Mouse (Mus musculus) C2C12 (cell line): ENCODE results near the gene Nt5c3. TPM values are rescaled to one million over a fixed set of nuclear protein-coding genes. Genes with fewer than 3 reads are reported as not detected.

Experiments used
- H3K27me3 ChIP-seq: one replicate; pipeline ENCODE4 v1.6.1; 2011; ENCODE audit not compliant: control insufficient read depth, insufficient read depth, insufficient read length
- H3K36me3 ChIP-seq: one replicate; pipeline ENCODE4 v1.6.1; 2011; ENCODE audit not compliant: control insufficient read depth, insufficient read depth
- H3K4me3 ChIP-seq: one replicate; pipeline ENCODE4 v1.5.1; 2011; ENCODE audit warnings: mild to moderate bottlenecking, control low read depth; ENCODE audit not compliant: poor library complexity, insufficient read depth, severe bottlenecking
- H3K79me2 ChIP-seq: one replicate; pipeline ENCODE4 v1.6.1; 2011; ENCODE audit not compliant: control insufficient read depth, insufficient read depth
- H3K79me3 ChIP-seq: one replicate; pipeline ENCODE4 v1.6.1; 2011; ENCODE audit warnings: low read depth, control low read depth
- H3ac ChIP-seq: one replicate; pipeline ENCODE3; 2011; ENCODE audit warnings: low read depth; ENCODE audit not compliant: control insufficient read depth, insufficient read length
- CEBPB ChIP-seq: IDR thresholded peaks from one replicate; pipeline ENCODE4 v1.6.1; 2011; ENCODE audit warnings: low read depth, mild to moderate bottlenecking, control low read depth, moderate library complexity
- CTCF ChIP-seq: IDR thresholded peaks from one replicate; pipeline ENCODE4 v1.5.1; 2011; ENCODE audit not compliant: control insufficient read depth, insufficient read depth, insufficient read length
- FOSL1 ChIP-seq: IDR thresholded peaks from one replicate; pipeline ENCODE4 v1.8.0; 2011; ENCODE audit warnings: mild to moderate bottlenecking, low read length; ENCODE audit not compliant: poor library complexity, insufficient read depth, severe bottlenecking
- MAX ChIP-seq: IDR thresholded peaks from one replicate; pipeline ENCODE4 v1.6.1; 2011; ENCODE audit warnings: mild to moderate bottlenecking, control low read depth
- MYOD1 ChIP-seq: IDR thresholded peaks from one replicate; pipeline ENCODE4 v1.6.1; 2011; ENCODE audit warnings: low read depth; ENCODE audit not compliant: control insufficient read depth, insufficient read length
- MYOG ChIP-seq: IDR thresholded peaks from one replicate; pipeline ENCODE4 v1.6.1; 2011; ENCODE audit not compliant: control insufficient read depth, insufficient read length; ENCODE audit errors: extremely low read depth
- USF1 ChIP-seq: IDR thresholded peaks from one replicate; pipeline ENCODE4 v1.6.1; 2011; ENCODE audit warnings: low read depth, mild to moderate bottlenecking, control low read depth, moderate library complexity
- polyA plus RNA-seq: library from polyadenylated mRNA; unstranded; fragments of >200 nt; fragmentation: generic; extraction: Trizol; gene quantifications from one replicate; pipeline ENCODE4 v1.2.1, GENCODE M21; 2012; ENCODE audit warnings: missing spikeins

Nt5c3 gene
- polyA plus RNA-seq, 1 experiment: 11.8 TPM

GRCm38 (mm10) chr6:56916279-56916678 lies 7.5 kb downstream of the Nt5c3 start:
- Histone ChIP-seq H3K4me3 (no peak overlapping the region), H3K79me3 (peaks cover 42% of the 10 kb centered on the region), H3K27me3 (no peaks in the 10 kb centered on the region), H3ac (no peak overlapping the region), H3K36me3 (no peaks in the 10 kb centered on the region), H3K79me2 (peaks cover 64% of the 10 kb centered on the region)
- TF ChIP-seq MYOG (no peak), CTCF (no peak), FOSL1 (no peak), USF1 (no peak)

DNA sequence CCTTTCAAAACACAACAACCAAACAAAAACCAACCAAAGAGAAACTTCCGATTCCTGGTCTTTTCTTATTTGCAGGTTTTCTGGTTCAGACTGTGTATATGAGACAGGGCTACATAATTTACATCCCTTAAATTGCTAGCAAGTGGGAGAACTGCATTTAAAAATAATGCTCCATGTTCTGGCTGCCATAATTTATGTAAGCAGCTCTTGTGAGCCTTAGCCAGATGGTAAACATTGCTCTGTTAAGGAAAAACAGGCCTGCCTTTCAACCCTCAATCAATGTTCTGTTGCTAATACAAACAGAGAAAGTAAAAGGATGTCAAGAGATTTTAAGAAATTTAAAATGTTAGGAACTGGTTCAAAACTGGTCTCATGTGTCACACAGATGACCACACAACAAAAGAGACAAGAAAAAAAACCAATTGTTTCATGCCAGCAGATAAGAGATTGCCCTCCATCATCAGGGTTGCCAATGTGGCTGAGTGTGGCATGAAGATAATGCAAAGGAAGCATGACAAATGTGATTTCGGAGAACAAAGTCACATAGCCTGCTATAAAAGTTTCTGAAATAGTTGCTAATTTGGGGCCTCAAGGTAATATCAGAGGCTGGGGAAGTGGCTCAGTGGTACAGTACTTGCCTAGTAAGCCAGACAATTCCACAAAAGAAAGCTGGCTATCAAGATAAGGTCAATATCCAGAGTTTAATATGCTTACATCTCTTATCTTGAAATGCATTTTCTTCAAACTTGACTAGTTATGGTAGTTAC lies 10.5 kb downstream of the Nt5c3 start:
- Histone ChIP-seq H3ac (no peak overlapping the region), H3K36me3 (no peaks in the 10 kb centered on the region), H3K27me3 (no peaks in the 10 kb centered on the region), H3K79me2 (peaks cover 50% of the 10 kb centered on the region), H3K4me3 (no peak overlapping the region), H3K79me3 (peaks cover 27% of the 10 kb centered on the region)
- TF ChIP-seq MAX (no peak), USF1 (no peak), CTCF (no peak)

GRCm38 (mm10) chr6:56910910-56911309 lies 12.8 kb downstream of the Nt5c3 start:
- Histone ChIP-seq H3K79me3 (peaks cover 15% of the 10 kb centered on the region), H3K79me2 (peaks cover 34% of the 10 kb centered on the region), H3K4me3 (no peak overlapping the region), H3K27me3 (no peaks in the 10 kb centered on the region), H3ac (no peak overlapping the region), H3K36me3 (no peaks in the 10 kb centered on the region)
- TF ChIP-seq CTCF (no peak), CEBPB (no peak), FOSL1 (no peak)

DNA sequence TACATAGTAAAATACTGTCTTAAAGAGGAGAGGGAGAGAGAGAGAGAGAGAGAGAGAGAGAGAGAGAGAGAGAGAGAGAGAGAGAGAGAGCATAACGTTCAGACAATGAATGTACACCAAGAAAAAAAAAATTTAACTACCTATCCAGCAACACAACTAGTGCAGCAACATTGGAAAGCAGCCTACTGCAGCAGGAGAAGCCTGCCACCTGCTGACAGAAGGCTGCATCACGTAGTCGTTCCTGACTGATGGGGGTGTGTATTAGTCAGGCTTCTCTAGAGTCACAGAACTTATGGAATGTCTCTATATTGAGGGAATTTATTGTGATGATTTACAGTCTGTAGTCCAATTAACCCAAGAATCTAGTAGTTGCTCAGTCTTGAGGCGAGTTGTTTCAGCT lies 14.8 kb downstream of the Nt5c3 start:
- Histone ChIP-seq H3K79me2 (peaks cover 24% of the 10 kb centered on the region), H3K27me3 (no peaks in the 10 kb centered on the region), H3K79me3 (peaks cover 13% of the 10 kb centered on the region), H3K36me3 (no peaks in the 10 kb centered on the region), H3ac (no peak overlapping the region), H3K4me3 (no peak overlapping the region)
- TF ChIP-seq USF1 (no peak), FOSL1 (no peak), MYOG (no peak), MYOD1 (no peak), CEBPB (no peak), CTCF (peak; percentile 83)

GRCm38 (mm10) chr6:56908397-56908796 lies 15.3 kb downstream of the Nt5c3 start:
- Histone ChIP-seq H3K4me3 (no peak overlapping the region), H3ac (no peak overlapping the region), H3K79me3 (peaks cover 12% of the 10 kb centered on the region), H3K79me2 (peaks cover 29% of the 10 kb centered on the region), H3K27me3 (no peaks in the 10 kb centered on the region), H3K36me3 (no peaks in the 10 kb centered on the region)
- TF ChIP-seq MAX (no peak), FOSL1 (no peak), MYOG (no peak), USF1 (no peak), MYOD1 (no peak), CTCF (no peak), CEBPB (no peak)

DNA sequence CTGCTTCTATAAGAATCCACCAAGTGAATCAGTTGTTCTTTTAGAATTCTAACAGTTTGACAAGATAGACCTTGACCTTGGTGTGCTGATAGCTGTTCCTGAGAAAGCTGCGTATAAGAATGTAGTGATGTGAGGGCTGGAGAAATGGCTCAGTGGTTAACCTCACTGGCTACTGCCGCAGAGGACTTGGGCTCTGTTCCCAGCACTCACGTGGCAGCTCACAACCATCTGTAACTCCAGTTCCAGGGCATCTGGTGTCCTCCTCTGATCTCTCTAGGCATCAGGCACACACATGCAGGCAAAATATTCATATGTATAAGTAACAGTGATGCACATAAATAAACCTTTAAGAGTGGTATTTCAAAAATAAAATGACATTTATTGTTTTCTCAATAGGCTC lies 15.8 kb downstream of the Nt5c3 start:
- H3K27me3 ChIP-seq: no peaks in the 10 kb centered on the region
- no peak overlapping the region for H3ac ChIP-seq
- H3K79me2 ChIP-seq: peaks cover 33% of the 10 kb centered on the region
- TF ChIP-seq USF1 (no peak), MAX (no peak), MYOG (no peak), CEBPB (no peak), MYOD1 (no peak), FOSL1 (no peak), CTCF (no peak)
- H3K36me3 ChIP-seq: no peaks in the 10 kb centered on the region
- H3K4me3 ChIP-seq: no peak overlapping the region
- peaks cover 11% of the 10 kb centered on the region for H3K79me3 ChIP-seq
